Mouse (Mus musculus): Measurements from ENCODE around the gene Gpr156. TPM values are rescaled to one million over a fixed set of nuclear protein-coding genes. Genes with fewer than 3 reads are reported as not detected.
"Not testable (repeated sequence)": the region's sequence is repeated elsewhere in the genome, so short reads cannot be mapped to it uniquely, and the experiment has no call there.

Gpr156 gene
- total RNA-seq, 1 experiment, result 0.22 TPM

DNA sequence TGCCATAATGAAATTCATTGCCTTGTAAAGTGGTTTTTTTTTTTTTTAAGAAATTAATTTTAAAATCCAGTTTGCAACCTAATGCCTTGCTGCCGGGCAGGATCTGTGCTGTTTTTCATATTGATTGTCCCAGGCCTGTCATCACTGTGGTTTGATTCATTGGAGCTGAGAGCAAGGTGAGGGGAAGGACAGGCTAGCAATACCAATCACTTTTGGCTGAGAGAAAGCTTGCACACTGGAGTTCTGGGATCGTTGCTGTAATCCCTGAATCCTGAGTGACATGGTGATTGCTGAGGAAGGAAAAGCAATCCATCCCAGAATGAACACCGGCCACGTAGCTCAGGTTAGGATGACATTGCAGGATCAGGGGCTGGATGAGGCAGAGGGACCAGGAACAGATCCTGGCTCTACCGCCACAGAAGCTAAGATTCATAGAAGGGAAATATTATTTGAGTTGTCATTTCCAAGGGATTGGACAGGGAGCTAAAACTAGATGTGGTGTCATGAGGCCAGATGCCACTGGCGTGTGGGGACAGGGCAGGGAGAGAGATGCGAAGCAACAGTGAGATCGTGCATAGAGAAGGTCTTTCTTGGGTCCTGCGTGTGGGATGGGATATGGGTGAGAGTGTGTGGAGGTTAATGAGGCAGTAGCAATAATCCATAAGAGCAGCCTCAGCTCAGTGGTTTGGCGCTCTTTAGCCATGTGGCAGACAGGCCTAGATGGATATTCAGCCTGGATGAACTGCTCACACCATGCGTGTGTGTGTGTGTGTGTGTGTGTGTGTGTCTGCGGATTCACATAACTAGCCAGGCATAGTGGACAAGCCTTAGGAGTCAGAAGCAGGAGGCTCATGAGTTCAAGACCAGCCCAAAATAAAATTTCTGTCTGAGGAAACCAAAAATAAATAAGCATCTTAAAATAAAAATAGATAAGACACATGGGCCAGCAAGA, 38.0 kb downstream of the Gpr156 start:
- no peaks in the 10 kb centered on the region for H3K4me1 ChIP-seq (ENCODE audit: control insufficient read depth in 2 of 2, insufficient read depth in 2 of 2, low read length in 2 of 2, poor library complexity in 1 of 2)
- H3K4me3 ChIP-seq (ENCODE audit: insufficient read depth in 1 of 2, low read depth in 1 of 2, low read length in 2 of 2, poor library complexity in 1 of 2, severe bottlenecking in 1 of 2), result peak overlapping the region; percentile 20 to 46; a peak in 2 of 4 replicates
- in situ Hi-C loops (cut with MboI; ENCODE audit: low sequenced_read_pairs in 2 of 2, unreplicated experiment in 2 of 2), result no loop called here
- DNase-seq (ENCODE audit: low read depth, low spot score), result no peak
- H3K36me3 ChIP-seq (ENCODE audit: control insufficient read depth, insufficient read depth, low read length, poor library complexity, severe bottlenecking), result no peaks in the 10 kb centered on the region
- no peak overlapping the region for H3K27ac ChIP-seq (ENCODE audit: insufficient read depth, low read depth, low read length, poor library complexity, severe bottlenecking)
- H3K9ac ChIP-seq (ENCODE audit: insufficient read depth, low read depth, low read length, poor library complexity, severe bottlenecking), result no peak overlapping the region; the same call in 1 of the 2 replicates
- no peak for TF ChIP-seq CHD2 (IDR thresholded peaks at IDR 0.05; ENCODE audit: low read depth, low read length)
- no peak for TF ChIP-seq ZNF384 (IDR thresholded peaks at IDR 0.05; ENCODE audit: low read depth, low read length)
- TF ChIP-seq HCFC1 (IDR thresholded peaks at IDR 0.05; ENCODE audit: borderline replicate concordance, insufficient read depth, low read length), result no peak
- TF ChIP-seq MAFK (IDR thresholded peaks at IDR 0.05; ENCODE audit: insufficient read depth, low read depth, low read length), result no peak
- TF ChIP-seq ZC3H11A (IDR thresholded peaks at IDR 0.05; ENCODE audit: borderline replicate concordance, low read depth, low read length), result no peak
- H3K9me3 ChIP-seq (ENCODE audit: control insufficient read depth, insufficient read depth, low read depth, low read length), result no peaks in the 10 kb centered on the region

DNA sequence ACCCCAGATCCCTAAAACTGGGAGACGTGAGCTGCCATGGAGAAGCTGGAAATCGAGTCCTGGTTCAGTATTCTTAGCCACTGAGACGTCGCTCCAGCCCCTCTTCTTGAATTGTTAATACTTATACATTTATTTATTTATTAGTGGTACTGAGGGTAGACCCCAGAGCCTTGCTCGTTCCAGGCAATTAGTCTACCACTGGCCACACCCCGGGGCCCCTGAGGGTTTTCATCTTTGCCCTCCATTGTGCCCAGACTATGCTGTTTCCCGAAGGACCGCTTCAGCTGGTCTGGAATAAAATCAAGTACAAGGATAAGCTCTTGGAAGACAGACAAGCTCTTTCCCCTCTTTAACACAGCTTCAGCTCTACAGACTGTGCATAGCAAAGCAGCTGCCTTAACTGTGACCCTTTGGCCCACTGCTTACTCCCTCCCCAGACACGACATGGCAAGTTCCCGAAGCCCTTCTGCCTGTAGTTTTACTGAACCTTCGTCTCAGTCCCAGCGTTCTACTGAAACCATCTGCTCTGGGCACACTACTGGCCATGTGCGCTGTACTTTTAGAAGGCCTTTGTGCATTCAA, 39.1 kb downstream of the Gpr156 start:
- H3K27ac ChIP-seq (ENCODE audit: insufficient read depth, low read depth, low read length, poor library complexity, severe bottlenecking), result no peak overlapping the region
- no peak overlapping the region for H3K4me3 ChIP-seq (ENCODE audit: insufficient read depth in 1 of 2, low read depth in 1 of 2, low read length in 2 of 2, poor library complexity in 1 of 2, severe bottlenecking in 1 of 2)
- in situ Hi-C loops (cut with MboI; ENCODE audit: low sequenced_read_pairs in 2 of 2, unreplicated experiment in 2 of 2), result no loop called here

DNA sequence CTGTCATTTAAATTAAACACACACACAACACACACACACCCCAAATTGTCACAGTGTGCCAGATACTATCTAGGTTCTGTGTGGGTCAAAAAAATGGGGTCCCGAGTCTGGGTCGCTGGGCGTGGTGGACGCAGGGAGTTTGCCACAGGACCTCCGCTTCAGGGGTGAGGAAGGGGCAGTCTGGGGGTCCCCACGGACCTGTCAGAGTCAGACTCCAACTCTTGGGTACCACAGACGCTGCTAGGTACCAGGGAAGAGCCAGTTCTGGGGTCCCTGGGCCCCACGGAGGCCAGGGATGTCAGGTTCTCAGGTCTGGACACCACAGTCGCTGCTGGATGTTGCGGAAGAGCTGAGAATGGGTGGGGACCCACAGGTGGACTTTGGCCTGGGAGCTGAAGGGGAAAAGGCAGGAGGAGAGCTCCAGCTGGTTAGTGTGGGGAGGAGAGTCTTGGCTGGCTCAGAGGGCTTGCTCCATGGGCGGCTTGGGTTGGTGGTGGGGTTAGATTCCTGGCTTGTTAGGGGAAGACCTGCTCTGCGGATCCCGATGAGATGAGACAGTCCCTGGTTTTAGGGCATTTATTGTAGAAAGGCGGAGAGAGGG, 39.9 kb downstream of the Gpr156 start:
- TF ChIP-seq CHD2 (IDR thresholded peaks at IDR 0.05; ENCODE audit: low read depth, low read length) (no peak), HCFC1 (IDR thresholded peaks at IDR 0.05; ENCODE audit: borderline replicate concordance, insufficient read depth, low read length) (no peak), ZC3H11A (IDR thresholded peaks at IDR 0.05; ENCODE audit: borderline replicate concordance, low read depth, low read length) (no peak)

More for the DNA sequence above, 39.1 kb downstream of the Gpr156 start:
- no peaks in the 10 kb centered on the region for H3K4me1 ChIP-seq (ENCODE audit: control insufficient read depth in 2 of 2, insufficient read depth in 2 of 2, low read length in 2 of 2, poor library complexity in 1 of 2)
- no peak for DNase-seq (ENCODE audit: low read depth, low spot score)
- H3K9ac ChIP-seq (ENCODE audit: insufficient read depth, low read depth, low read length, poor library complexity, severe bottlenecking), result no peak overlapping the region
- TF ChIP-seq ZC3H11A (IDR thresholded peaks at IDR 0.05; ENCODE audit: borderline replicate concordance, low read depth, low read length), result no peak
- TF ChIP-seq ZNF384 (IDR thresholded peaks at IDR 0.05; ENCODE audit: low read depth, low read length), result no peak
- no peak for TF ChIP-seq MAFK (IDR thresholded peaks at IDR 0.05; ENCODE audit: insufficient read depth, low read depth, low read length)
- TF ChIP-seq HCFC1 (IDR thresholded peaks at IDR 0.05; ENCODE audit: borderline replicate concordance, insufficient read depth, low read length), result no peak
- no peak for TF ChIP-seq CHD2 (IDR thresholded peaks at IDR 0.05; ENCODE audit: low read depth, low read length)
- no peaks in the 10 kb centered on the region for H3K36me3 ChIP-seq (ENCODE audit: control insufficient read depth, insufficient read depth, low read length, poor library complexity, severe bottlenecking)
- H3K9me3 ChIP-seq (ENCODE audit: control insufficient read depth, insufficient read depth, low read depth, low read length), result no peaks in the 10 kb centered on the region

DNA sequence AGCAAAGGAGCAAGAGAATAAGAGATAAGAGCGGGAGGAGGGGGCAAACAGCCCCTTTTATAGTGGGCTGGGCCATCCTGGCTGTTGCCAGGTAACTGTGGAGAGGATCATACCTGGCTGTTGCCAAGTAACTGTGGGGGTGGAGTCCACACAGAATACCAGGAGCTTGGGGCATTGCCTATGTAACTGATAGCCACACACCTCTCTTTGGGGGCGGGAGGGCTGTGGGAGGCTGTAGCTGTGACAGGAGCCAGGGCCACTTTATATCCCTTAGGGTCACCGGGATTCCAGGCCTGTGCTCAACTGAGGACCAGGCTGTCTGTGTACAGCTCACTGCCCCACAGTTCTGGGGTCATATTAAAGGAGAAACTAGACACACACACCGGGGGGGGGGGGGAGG, 40.5 kb downstream of the Gpr156 start:
- Histone ChIP-seq H3K9me3 (ENCODE audit: control insufficient read depth, insufficient read depth, low read depth, low read length) (no peaks in the 10 kb centered on the region), H3K9ac (ENCODE audit: insufficient read depth, low read depth, low read length, poor library complexity, severe bottlenecking) (no peak overlapping the region), H3K36me3 (ENCODE audit: control insufficient read depth, insufficient read depth, low read length, poor library complexity, severe bottlenecking) (no peaks in the 10 kb centered on the region), H3K4me1 (ENCODE audit: control insufficient read depth in 2 of 2, insufficient read depth in 2 of 2, low read length in 2 of 2, poor library complexity in 1 of 2) (no peaks in the 10 kb centered on the region), H3K27ac (ENCODE audit: insufficient read depth, low read depth, low read length, poor library complexity, severe bottlenecking) (no peak overlapping the region), H3K4me3 (ENCODE audit: insufficient read depth in 1 of 2, low read depth in 1 of 2, low read length in 2 of 2, poor library complexity in 1 of 2, severe bottlenecking in 1 of 2) (no peak overlapping the region)
- in situ Hi-C loops (cut with MboI; ENCODE audit: low sequenced_read_pairs in 2 of 2, unreplicated experiment in 2 of 2), result no loop called here
- TF ChIP-seq HCFC1 (IDR thresholded peaks at IDR 0.05; ENCODE audit: borderline replicate concordance, insufficient read depth, low read length) (no peak), ZC3H11A (IDR thresholded peaks at IDR 0.05; ENCODE audit: borderline replicate concordance, low read depth, low read length) (no peak), MAFK (IDR thresholded peaks at IDR 0.05; ENCODE audit: insufficient read depth, low read depth, low read length) (no peak), ZNF384 (IDR thresholded peaks at IDR 0.05; ENCODE audit: low read depth, low read length) (no peak), CHD2 (IDR thresholded peaks at IDR 0.05; ENCODE audit: low read depth, low read length) (no peak)
- no peak for DNase-seq (ENCODE audit: low read depth, low spot score)

More for the DNA sequence above, 39.9 kb downstream of the Gpr156 start:
- H3K9me3 ChIP-seq (ENCODE audit: control insufficient read depth, insufficient read depth, low read depth, low read length), result no peaks in the 10 kb centered on the region
- H3K27ac ChIP-seq (ENCODE audit: insufficient read depth, low read depth, low read length, poor library complexity, severe bottlenecking), result no peak overlapping the region
- in situ Hi-C loops (cut with MboI; ENCODE audit: low sequenced_read_pairs in 2 of 2, unreplicated experiment in 2 of 2), result no loop called here
- no peak for DNase-seq (ENCODE audit: low read depth, low spot score)
- H3K4me3 ChIP-seq (ENCODE audit: insufficient read depth in 1 of 2, low read depth in 1 of 2, low read length in 2 of 2, poor library complexity in 1 of 2, severe bottlenecking in 1 of 2), result no peak overlapping the region
- no peak overlapping the region for H3K9ac ChIP-seq (ENCODE audit: insufficient read depth, low read depth, low read length, poor library complexity, severe bottlenecking)
- no peaks in the 10 kb centered on the region for H3K36me3 ChIP-seq (ENCODE audit: control insufficient read depth, insufficient read depth, low read length, poor library complexity, severe bottlenecking)
- H3K4me1 ChIP-seq (ENCODE audit: control insufficient read depth in 2 of 2, insufficient read depth in 2 of 2, low read length in 2 of 2, poor library complexity in 1 of 2), result no peaks in the 10 kb centered on the region

DNA sequence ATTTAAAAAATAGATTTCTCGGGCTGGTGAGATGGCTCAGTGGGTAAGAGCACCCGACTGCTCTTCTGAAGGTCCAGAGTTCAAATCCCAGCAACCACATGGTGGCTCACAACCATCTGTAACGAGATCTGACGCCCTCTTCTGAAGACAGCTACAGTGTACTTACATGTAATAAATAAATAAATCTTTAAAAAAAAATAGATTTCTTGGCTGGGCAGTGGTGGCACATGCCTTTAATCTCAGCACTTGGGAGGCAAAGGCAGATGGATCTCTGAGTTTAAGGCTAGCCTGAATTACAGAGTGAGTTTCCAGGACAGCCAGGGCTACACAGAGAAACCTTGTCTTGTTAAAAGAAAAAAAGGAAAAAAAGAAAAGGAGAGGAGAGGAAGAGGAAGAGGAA, 46.4 kb downstream of the Gpr156 start:
- DNase-seq (ENCODE audit: low read depth, low spot score); H3K4me3 ChIP-seq (ENCODE audit: insufficient read depth in 1 of 2, low read depth in 1 of 2, low read length in 2 of 2, poor library complexity in 1 of 2, severe bottlenecking in 1 of 2); H3K36me3 ChIP-seq (ENCODE audit: control insufficient read depth, insufficient read depth, low read length, poor library complexity, severe bottlenecking); H3K4me1 ChIP-seq (ENCODE audit: control insufficient read depth in 2 of 2, insufficient read depth in 2 of 2, low read length in 2 of 2, poor library complexity in 1 of 2); H3K9ac ChIP-seq (ENCODE audit: insufficient read depth, low read depth, low read length, poor library complexity, severe bottlenecking); in situ Hi-C loops (cut with MboI; ENCODE audit: low sequenced_read_pairs in 2 of 2, unreplicated experiment in 2 of 2); H3K9me3 ChIP-seq (ENCODE audit: control insufficient read depth, insufficient read depth, low read depth, low read length); H3K27ac ChIP-seq (ENCODE audit: insufficient read depth, low read depth, low read length, poor library complexity, severe bottlenecking): not testable (repeated sequence)

All from ES-E14 (cell line).